Mouse (Mus musculus) ES-CJ7 (cell line): ENCODE data around the gene Sik1.

Experiments used
- DNase-seq: peaks from one replicate; pipeline ENCODE4 v3.0.0; 2011; ENCODE audit warnings: low read depth, low spot score

Sik1 gene

GRCm38 (mm10) chr17:31808082-31808875 is 47.3 kb downstream of the Sik1 start:
- DNase-seq, result peak; percentile 99

DNA sequence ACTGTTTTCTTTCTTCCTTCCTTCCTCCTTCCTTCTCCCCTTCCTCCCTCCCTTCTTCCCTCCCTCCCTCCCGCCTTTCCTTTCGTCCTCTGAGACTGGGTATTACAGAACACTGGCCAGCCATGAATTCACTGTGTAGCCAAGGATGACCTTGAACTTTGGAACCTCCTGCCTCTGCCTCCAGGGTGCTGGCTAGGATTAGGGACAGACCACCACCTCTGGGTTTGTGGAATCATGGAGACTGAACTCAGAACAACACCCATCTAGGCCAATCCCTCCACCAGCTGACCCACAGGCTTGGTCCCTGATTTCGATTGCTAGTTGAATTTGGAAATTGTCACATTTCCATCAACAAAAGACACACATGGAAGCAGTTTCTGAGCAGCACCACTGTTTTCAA is 49.1 kb downstream of the Sik1 start:
- peak; percentile 97 for DNase-seq

DNA sequence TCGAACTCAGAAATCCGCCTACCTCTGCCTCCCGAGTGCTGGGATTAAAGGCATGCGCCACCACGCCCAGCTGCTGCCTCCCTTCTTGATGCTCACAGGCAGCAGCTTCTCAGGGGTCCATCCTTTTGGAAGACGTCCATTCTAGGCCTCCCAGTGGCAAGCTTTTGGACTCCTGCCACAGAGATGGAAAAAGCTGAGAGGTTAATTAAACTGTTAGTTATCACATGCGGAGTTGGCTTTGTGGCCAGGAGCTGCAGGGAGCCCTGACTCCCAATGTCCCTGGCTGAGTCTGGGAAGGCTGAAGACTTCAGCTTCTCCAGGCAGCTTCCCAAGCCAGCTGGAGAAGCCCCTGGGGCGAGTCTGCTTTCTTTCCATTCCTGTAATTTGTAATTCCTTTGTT is 49.6 kb downstream of the Sik1 start:
- DNase-seq, result peak; percentile 88

DNA sequence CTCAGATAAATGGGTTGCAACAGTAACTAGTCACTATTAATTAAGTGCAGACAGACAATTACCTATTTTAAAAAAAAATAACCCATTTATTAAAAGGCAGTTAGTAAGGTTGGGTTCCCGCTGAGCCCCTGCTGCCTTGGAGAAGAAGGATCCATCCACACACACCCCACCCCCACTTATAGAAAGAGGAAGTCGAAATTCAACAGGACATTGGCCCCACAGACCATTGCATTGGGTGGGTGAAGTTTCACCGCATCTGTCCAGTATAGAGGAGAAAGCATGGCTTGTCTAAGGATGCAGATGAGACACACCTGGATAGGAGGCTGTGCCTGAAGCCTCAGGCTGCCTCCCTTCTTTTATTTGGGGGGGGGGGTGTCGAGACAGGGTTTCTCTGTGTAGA is 50.0 kb downstream of the Sik1 start:
- peak; percentile 54 for DNase-seq

DNA sequence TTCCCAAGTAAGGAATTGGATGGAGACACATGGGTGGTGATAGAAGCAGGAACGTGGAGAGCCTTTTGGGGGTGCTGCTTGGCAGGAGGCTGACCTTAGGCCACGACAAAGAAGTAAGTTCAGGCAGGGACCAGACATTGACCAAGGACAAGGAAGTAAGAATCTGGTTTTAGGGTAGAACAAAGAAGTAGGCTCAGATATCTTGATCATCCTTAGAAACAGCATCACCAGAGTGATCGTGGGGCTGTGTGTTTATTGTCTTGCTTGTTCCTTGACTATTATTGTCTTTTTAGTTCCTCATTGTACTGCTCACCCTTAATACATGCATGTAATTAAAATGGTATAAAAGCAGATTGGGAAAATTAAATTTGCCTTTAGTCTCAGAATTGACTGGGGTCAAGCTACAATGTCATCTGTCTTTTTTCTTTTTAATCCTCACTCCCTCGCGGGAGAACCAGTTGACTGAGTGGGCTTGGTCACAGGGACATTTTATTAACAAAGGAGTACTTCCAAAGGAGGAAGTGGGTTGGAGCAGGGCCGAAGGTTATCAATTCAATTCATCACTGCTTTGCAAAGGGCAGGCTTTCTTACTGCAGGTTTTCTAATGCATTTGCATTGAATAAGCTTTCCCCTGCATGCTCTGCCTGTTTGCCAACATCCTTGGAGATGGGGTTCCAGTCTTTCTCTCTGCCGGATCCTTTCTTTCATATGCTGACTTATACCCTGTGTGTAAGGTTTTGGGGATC is 53.2 kb downstream of the Sik1 start:
- peak; percentile 86 for DNase-seq

GRCm38 (mm10) chr17:31800852-31801363 is 54.7 kb downstream of the Sik1 start:
- DNase-seq, result no peak

GRCm38 (mm10) chr17:31795893-31796292 is 59.7 kb downstream of the Sik1 start:
- DNase-seq, result peak; percentile 1
